Mouse (Mus musculus): Measurements from ENCODE around the gene Zfp202. TPM values are rescaled to one million over a fixed set of nuclear protein-coding genes. Genes with fewer than 3 reads are reported as not detected.

The Zfp202 gene
- polyA plus RNA-seq, 1 experiment from 2014 or later = 7.3 TPM

- H3K9me3 ChIP-seq (ENCODE audit: low read length) = no peaks in the 10 kb centered on the region
- no peak overlapping the region for H3K4me2 ChIP-seq (replicated peaks; ENCODE audit: low read depth, low read length)
- no peaks in the 10 kb centered on the region for H3K27me3 ChIP-seq (ENCODE audit: insufficient read depth, low read length)
- no peaks in the 10 kb centered on the region for H3K4me1 ChIP-seq (ENCODE audit: insufficient read depth, low read length)
- no peak for ATAC-seq (ENCODE audit: low FRiP score, low TSS enrichment)
- peaks cover 49% of the 10 kb centered on the region for H3K36me3 ChIP-seq (ENCODE audit: insufficient read depth, low read length)
- no peak overlapping the region for H3K4me3 ChIP-seq (ENCODE audit: low read length)
- H3K27ac ChIP-seq (ENCODE audit: low read length) = no peak overlapping the region
- 93% methylated on average over 2 of the region's 2 CpGs for WGBS
- H3K9ac ChIP-seq (replicated peaks; ENCODE audit: low read length) = no peak overlapping the region
These were observed 18.6 kb downstream of the Zfp202 start for GRCm38 (mm10) chr9:40210744-40211143.

- no peak for ATAC-seq (ENCODE audit: low FRiP score, low TSS enrichment)
- no peaks in the 10 kb centered on the region for H3K4me1 ChIP-seq (ENCODE audit: insufficient read depth, low read length)
- H3K4me2 ChIP-seq (replicated peaks; ENCODE audit: low read depth, low read length) = no peak overlapping the region
- peaks cover 33% of the 10 kb centered on the region for H3K36me3 ChIP-seq (ENCODE audit: insufficient read depth, low read length)
- H3K27me3 ChIP-seq (ENCODE audit: insufficient read depth, low read length) = no peaks in the 10 kb centered on the region
- no peak overlapping the region for H3K27ac ChIP-seq (ENCODE audit: low read length)
- H3K9ac ChIP-seq (replicated peaks; ENCODE audit: low read length) = no peak overlapping the region
- no peak overlapping the region for H3K4me3 ChIP-seq (ENCODE audit: low read length)
- 92% methylated on average over 5 of the region's 5 CpGs for WGBS
- H3K9me3 ChIP-seq (ENCODE audit: low read length) = no peaks in the 10 kb centered on the region
These were observed 21.9 kb downstream of the Zfp202 start for GRCm38 (mm10) chr9:40214058-40214457.

GRCm38 (mm10) chr9:40216651-40217050 is 24.5 kb downstream of the Zfp202 start:
- no peak for ATAC-seq (ENCODE audit: low FRiP score, low TSS enrichment)
- Histone ChIP-seq H3K9ac (replicated peaks; ENCODE audit: low read length) (no peak overlapping the region), H3K4me1 (ENCODE audit: insufficient read depth, low read length) (no peaks in the 10 kb centered on the region), H3K36me3 (ENCODE audit: insufficient read depth, low read length) (peaks cover 9% of the 10 kb centered on the region), H3K27me3 (ENCODE audit: insufficient read depth, low read length) (no peaks in the 10 kb centered on the region), H3K4me2 (replicated peaks; ENCODE audit: low read depth, low read length) (no peak overlapping the region), H3K4me3 (ENCODE audit: low read length) (no peak overlapping the region), H3K9me3 (ENCODE audit: low read length) (no peaks in the 10 kb centered on the region), H3K27ac (ENCODE audit: low read length) (no peak overlapping the region)
- WGBS = 74% methylated on average over 4 of the region's 4 CpGs

DNA sequence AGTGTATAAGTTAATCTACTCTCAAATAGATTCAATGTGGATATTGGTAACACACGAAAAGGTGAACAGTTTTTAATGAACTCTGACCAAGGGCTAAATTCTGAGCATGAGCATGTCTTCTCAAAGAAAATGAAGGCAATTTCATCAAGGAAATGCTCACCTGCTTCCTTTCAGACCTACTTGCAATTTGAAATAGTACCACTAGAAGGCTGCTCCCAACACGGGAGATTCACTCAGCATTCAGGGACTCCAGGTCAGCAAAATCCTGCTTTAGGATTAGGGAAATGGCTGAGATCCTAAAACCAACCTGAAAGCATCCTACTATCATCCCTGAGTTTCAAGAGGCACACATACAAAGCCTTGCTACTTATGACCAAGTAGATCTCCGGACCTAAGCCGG is 32.2 kb downstream of the Zfp202 start:
- Histone ChIP-seq H3K9me3 (ENCODE audit: low read length) (no peaks in the 10 kb centered on the region), H3K9ac (replicated peaks; ENCODE audit: low read length) (no peak overlapping the region), H3K4me3 (ENCODE audit: low read length) (no peak overlapping the region), H3K27me3 (ENCODE audit: insufficient read depth, low read length) (no peaks in the 10 kb centered on the region), H3K27ac (ENCODE audit: low read length) (no peak overlapping the region), H3K4me1 (ENCODE audit: insufficient read depth, low read length) (no peaks in the 10 kb centered on the region), H3K36me3 (ENCODE audit: insufficient read depth, low read length) (no peaks in the 10 kb centered on the region), H3K4me2 (replicated peaks; ENCODE audit: low read depth, low read length) (no peak overlapping the region)
- ATAC-seq (ENCODE audit: low FRiP score, low TSS enrichment) = no peak
- 70% methylated on average over 4 of the region's 4 CpGs for WGBS

DNA sequence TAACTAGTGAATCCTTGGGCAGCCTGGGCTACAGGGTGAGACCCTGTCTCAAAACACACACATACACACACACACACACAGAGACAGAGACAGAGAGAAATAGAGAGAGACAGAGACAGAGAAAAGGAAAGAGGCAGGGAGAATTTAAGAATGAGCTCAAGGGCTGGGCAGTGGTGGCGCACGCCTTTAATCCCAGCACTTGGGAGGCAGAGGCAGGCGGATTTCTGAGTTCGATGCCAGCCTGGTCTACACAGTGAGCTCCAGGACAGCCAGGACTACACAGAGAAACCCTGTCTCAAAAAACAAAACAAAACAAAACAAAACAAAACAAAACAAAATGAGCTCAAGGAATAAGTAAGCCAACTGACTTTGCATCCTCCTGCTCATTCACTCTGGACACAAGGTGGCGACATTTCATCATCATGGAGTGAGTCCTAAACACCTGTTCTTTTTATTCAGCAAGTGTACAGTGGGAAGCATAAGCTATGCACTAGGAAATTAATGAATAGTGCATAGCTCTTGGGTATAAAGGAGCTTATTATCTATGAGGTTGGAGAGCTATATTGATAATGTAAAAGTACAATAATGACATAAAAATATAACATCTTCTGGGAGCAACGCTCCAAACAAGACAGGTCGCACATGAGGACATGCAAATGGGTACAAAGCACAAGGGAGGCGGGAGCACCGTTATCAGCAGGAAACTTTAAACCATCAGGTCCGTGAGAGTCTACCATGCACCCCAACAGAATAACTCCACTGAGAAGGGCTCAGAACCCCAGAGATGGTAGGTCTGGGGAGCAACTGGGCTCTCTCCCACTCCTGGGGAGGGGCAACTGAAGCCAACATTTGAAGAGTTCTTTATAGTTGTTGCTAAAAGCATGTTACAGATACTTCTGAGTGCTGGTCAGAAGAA is 36.0 kb downstream of the Zfp202 start:
- H3K4me3 ChIP-seq (ENCODE audit: low read length) = no peak overlapping the region
- no peak overlapping the region for H3K4me2 ChIP-seq (replicated peaks; ENCODE audit: low read depth, low read length)
- 72% methylated on average over 10 of the region's 10 CpGs for WGBS
- H3K9ac ChIP-seq (replicated peaks; ENCODE audit: low read length) = no peak overlapping the region
- H3K4me1 ChIP-seq (ENCODE audit: insufficient read depth, low read length) = no peaks in the 10 kb centered on the region
- H3K36me3 ChIP-seq (ENCODE audit: insufficient read depth, low read length) = no peaks in the 10 kb centered on the region
- H3K9me3 ChIP-seq (ENCODE audit: low read length) = peaks cover 4% of the 10 kb centered on the region
- H3K27ac ChIP-seq (ENCODE audit: low read length) = no peak overlapping the region
- no peaks in the 10 kb centered on the region for H3K27me3 ChIP-seq (ENCODE audit: insufficient read depth, low read length)
- 0 out of 2 replicates have a peak, but pooled peaks have one; percentile 49 for ATAC-seq (ENCODE audit: low FRiP score, low TSS enrichment)

GRCm38 (mm10) chr9:40228804-40229331 is 36.8 kb downstream of the Zfp202 start:
- WGBS = 69% methylated on average over 6 of the region's 6 CpGs
- H3K9me3 ChIP-seq (ENCODE audit: low read length) = peaks cover 4% of the 10 kb centered on the region

DNA sequence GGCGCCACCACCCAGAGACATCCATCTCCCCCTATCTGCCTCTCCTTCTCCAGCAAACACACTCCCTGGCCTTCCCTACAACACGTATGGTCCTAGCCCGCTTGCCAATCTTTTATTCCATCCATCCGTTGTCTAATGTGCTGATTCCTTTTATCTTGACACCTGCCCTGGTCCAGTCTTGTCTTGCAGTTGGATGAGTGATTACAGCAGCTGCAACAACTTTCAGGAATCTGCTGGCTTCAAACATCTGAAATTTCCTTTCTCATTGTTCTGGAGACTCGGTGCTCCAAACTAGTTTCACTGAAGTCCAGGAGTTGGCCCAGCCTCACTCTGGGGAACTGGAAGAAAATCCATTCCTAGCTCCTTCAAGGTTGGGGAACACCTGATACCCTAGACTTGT is 37.4 kb downstream of the Zfp202 start:
- H3K36me3 ChIP-seq (ENCODE audit: insufficient read depth, low read length) = no peaks in the 10 kb centered on the region
- no peak overlapping the region for H3K4me2 ChIP-seq (replicated peaks; ENCODE audit: low read depth, low read length)
- H3K4me1 ChIP-seq (ENCODE audit: insufficient read depth, low read length) = peaks cover 6% of the 10 kb centered on the region; the same call in 1 of the 2 replicates
- H3K27me3 ChIP-seq (ENCODE audit: insufficient read depth, low read length) = no peaks in the 10 kb centered on the region
- H3K4me3 ChIP-seq (ENCODE audit: low read length) = no peak overlapping the region
- WGBS = 75% methylated on average over 5 of the region's 5 CpGs
- H3K9ac ChIP-seq (replicated peaks; ENCODE audit: low read length) = no peak overlapping the region
- ATAC-seq (ENCODE audit: low FRiP score, low TSS enrichment) = no peak
- H3K9me3 ChIP-seq (ENCODE audit: low read length) = peaks cover 4% of the 10 kb centered on the region
- H3K27ac ChIP-seq (ENCODE audit: low read length) = no peak overlapping the region

More at GRCm38 (mm10) chr9:40228804-40229331, 36.8 kb downstream of the Zfp202 start:
- Histone ChIP-seq H3K4me1 (ENCODE audit: insufficient read depth, low read length) (no peaks in the 10 kb centered on the region), H3K4me3 (ENCODE audit: low read length) (no peak overlapping the region), H3K9ac (replicated peaks; ENCODE audit: low read length) (no peak overlapping the region), H3K36me3 (ENCODE audit: insufficient read depth, low read length) (no peaks in the 10 kb centered on the region), H3K27me3 (ENCODE audit: insufficient read depth, low read length) (no peaks in the 10 kb centered on the region), H3K4me2 (replicated peaks; ENCODE audit: low read depth, low read length) (no peak overlapping the region), H3K27ac (ENCODE audit: low read length) (no peak overlapping the region)
- no peak for ATAC-seq (ENCODE audit: low FRiP score, low TSS enrichment)

GRCm38 (mm10) chr9:40231019-40231418 is 38.9 kb downstream of the Zfp202 start:
- no peak overlapping the region for H3K4me2 ChIP-seq (replicated peaks; ENCODE audit: low read depth, low read length)
- no peak for ATAC-seq (ENCODE audit: low FRiP score, low TSS enrichment)
- H3K9ac ChIP-seq (replicated peaks; ENCODE audit: low read length) = no peak overlapping the region
- no peak overlapping the region for H3K27ac ChIP-seq (ENCODE audit: low read length)
- H3K27me3 ChIP-seq (ENCODE audit: insufficient read depth, low read length) = no peaks in the 10 kb centered on the region
- H3K9me3 ChIP-seq (ENCODE audit: low read length) = peaks cover 4% of the 10 kb centered on the region
- 84% methylated on average over 3 of the region's 3 CpGs for WGBS
- H3K36me3 ChIP-seq (ENCODE audit: insufficient read depth, low read length) = no peaks in the 10 kb centered on the region
- no peak overlapping the region for H3K4me3 ChIP-seq (ENCODE audit: low read length)
- peaks cover 12% of the 10 kb centered on the region for H3K4me1 ChIP-seq (ENCODE audit: insufficient read depth, low read length)

GRCm38 (mm10) chr9:40234233-40235072 is 42.3 kb downstream of the Zfp202 start:
- Histone ChIP-seq H3K4me3 (ENCODE audit: low read length) (no peak overlapping the region), H3K9ac (replicated peaks; ENCODE audit: low read length) (no peak overlapping the region), H3K9me3 (ENCODE audit: low read length) (peaks cover 4% of the 10 kb centered on the region), H3K36me3 (ENCODE audit: insufficient read depth, low read length) (no peaks in the 10 kb centered on the region), H3K4me1 (ENCODE audit: insufficient read depth, low read length) (peaks cover 12% of the 10 kb centered on the region), H3K4me2 (replicated peaks; ENCODE audit: low read depth, low read length) (no peak overlapping the region), H3K27me3 (ENCODE audit: insufficient read depth, low read length) (no peaks in the 10 kb centered on the region), H3K27ac (ENCODE audit: low read length) (no peak overlapping the region)
- 33% methylated on average over 10 of the region's 10 CpGs for WGBS
- peak; percentile 49; the same call in 1 of the 2 replicates for ATAC-seq (ENCODE audit: low FRiP score, low TSS enrichment)

Data from kidney, embryonic 16.5 days (tissue).